Mouse (Mus musculus) myocyte (in vitro differentiated cells): Measurements from ENCODE around the gene Ttll5.

Experiments used
- CEBPB ChIP-seq: IDR thresholded peaks from 2 replicates; pipeline ENCODE4 v1.6.1; 2011; ENCODE audit warnings: mild to moderate bottlenecking, moderate library complexity; ENCODE audit not compliant: poor library complexity, insufficient read depth, severe bottlenecking
- MYOD1 ChIP-seq, 3 experiments: IDR thresholded peaks; one replicate each; pipeline ENCODE4 v1.6.1; 2011; ENCODE audit warnings: control low read depth in 2 of 3, low read depth in 2 of 3, mild to moderate bottlenecking in 2 of 3, moderate library complexity in 1 of 3; ENCODE audit not compliant: insufficient read length in 2 of 3, control insufficient read depth in 1 of 3
- POLR2A ChIP-seq: IDR thresholded peaks from one replicate; pipeline ENCODE4 v1.6.1; 2011; ENCODE audit warnings: low read depth, mild to moderate bottlenecking, control low read depth, moderate library complexity; ENCODE audit not compliant: insufficient read length
- POLR2AphosphoS2 ChIP-seq: IDR thresholded peaks from one replicate; pipeline ENCODE4 v1.6.1; 2011; ENCODE audit warnings: low read depth, control low read depth; ENCODE audit not compliant: insufficient read length

GRCm38 (mm10) chr12:85959822-85960501 is 135.5 kb downstream of the Ttll5 start:
- TF ChIP-seq POLR2A: peak; percentile 65
- TF ChIP-seq POLR2AphosphoS2: peak; percentile 61
- TF ChIP-seq CEBPB: peak; percentile 52
- no peak for TF ChIP-seq MYOD1 (IDR thresholded peaks at IDR 0.05; ENCODE audit: control insufficient read depth in 1 of 3, insufficient read length in 2 of 3, low read depth in 2 of 3)
